Mouse (Mus musculus): ENCODE measurements at regions not wholly inside any gene's neighbourhood (a gene's known extent, or its start where the extent isn't known, plus 50 kb on each side); places are given as distances from the start of the nearest gene placed in this dataset.

GRCm38 (mm10) chr2:137758389-137758788 is 498.0 kb upstream of the Btbd3 start:
- TF ChIP-seq MAX (IDR thresholded peaks at IDR 0.05; ENCODE audit: low read depth), result no peak
- no peak for TF ChIP-seq POLR2A (IDR thresholded peaks at IDR 0.05; ENCODE audit: insufficient read length, low read depth)
- TF ChIP-seq MYOG (IDR thresholded peaks at IDR 0.05; ENCODE audit: control insufficient read depth in 1 of 3, insufficient read depth in 1 of 3, insufficient read length in 2 of 3, low read depth in 2 of 3), result no peak
- no peak for TF ChIP-seq TCF12 (IDR thresholded peaks at IDR 0.05; ENCODE audit: insufficient read depth, poor library complexity, severe bottlenecking)
- peak; percentile 71 for TF ChIP-seq USF1 (IDR thresholded peaks at IDR 0.05; ENCODE audit: low read depth)
- no peak for TF ChIP-seq E2F4 (IDR thresholded peaks at IDR 0.05; ENCODE audit: insufficient read depth)
- TF ChIP-seq POLR2AphosphoS2 (IDR thresholded peaks at IDR 0.05; ENCODE audit: insufficient read length, low read depth), result no peak
